Mouse (Mus musculus): ENCODE measurements around the gene Tor4a.
A peak's percentile ranks its signal among the peaks of the same experiment; 100 is the strongest.

- TF ChIP-seq CTCF (IDR thresholded peaks at IDR 0.05; ENCODE audit: borderline replicate concordance, control insufficient read depth, extremely low read depth, insufficient read depth, low read length, poor library complexity) (peak; percentile 84), POLR2A (IDR thresholded peaks at IDR 0.05; ENCODE audit: control insufficient read depth, extremely low read depth, insufficient read depth, low read length, poor library complexity) (no peak)
Measured at GRCm38 (mm10) chr2:25193330-25193770, 3.3 kb downstream of the Tor4a start.
